Mouse (Mus musculus): Measurements from ENCODE around the gene Gm20388. TPM values are rescaled to one million over a fixed set of nuclear protein-coding genes. Genes with fewer than 3 reads are reported as not detected.
"Not testable (repeated sequence)": the region's sequence is repeated elsewhere in the genome, so short reads cannot be mapped to it uniquely, and the experiment has no call there.

Gm20388 gene
- polyA plus RNA-seq, 1 experiment from 2014 or later = 1.4 TPM

GRCm38 (mm10) chr8:124176133-124176532 is 4265.5 kb downstream of the Gm20388 start:
- Histone ChIP-seq H3K36me3 (ENCODE audit: control insufficient read depth, insufficient read depth) (no peaks in the 10 kb centered on the region), H3K9ac (ENCODE audit: low read depth, low read length) (no peak overlapping the region), H3K4me1 (ENCODE audit: control insufficient read depth, low read depth, low read length) (no peaks in the 10 kb centered on the region), H3K27me3 (ENCODE audit: control insufficient read depth, insufficient read depth, low read depth, low read length) (no peaks in the 10 kb centered on the region), H3K4me3 (ENCODE audit: low read depth, low read length) (no peak overlapping the region), H3K27ac (ENCODE audit: low read length) (no peak overlapping the region), H3K4me2 (ENCODE audit: low read depth, low read length) (no peak overlapping the region), H3K9me3 (replicated peaks; ENCODE audit: control insufficient read depth, low read length) (no peaks in the 10 kb centered on the region)
- ATAC-seq (ENCODE audit: low read depth) = no peak
- WGBS (ENCODE audit: insufficient replicate concordance) = 77% methylated on average over 6 of the region's 6 CpGs

- H3K4me3 ChIP-seq (ENCODE audit: low read depth, low read length); H3K27ac ChIP-seq (ENCODE audit: low read length): not testable (repeated sequence)
- WGBS (ENCODE audit: insufficient replicate concordance) = 46% methylated on average over 1 of the region's 1 CpGs
Observed at GRCm38 (mm10) chr8:124177092-124177491, 4266.5 kb downstream of the Gm20388 start.

GRCm38 (mm10) chr8:124180681-124181445 is 4270.2 kb downstream of the Gm20388 start:
- H3K4me2 ChIP-seq (ENCODE audit: low read depth, low read length) = no peak overlapping the region
- WGBS (ENCODE audit: insufficient replicate concordance) = 59% methylated on average over 5 of the region's 5 CpGs
- no peak for ATAC-seq (ENCODE audit: low read depth)
- H3K4me1 ChIP-seq (ENCODE audit: control insufficient read depth, low read depth, low read length) = no peaks in the 10 kb centered on the region
- no peaks in the 10 kb centered on the region for H3K27me3 ChIP-seq (ENCODE audit: control insufficient read depth, insufficient read depth, low read depth, low read length)
- no peak overlapping the region for H3K4me3 ChIP-seq (ENCODE audit: low read depth, low read length)
- H3K9me3 ChIP-seq (replicated peaks; ENCODE audit: control insufficient read depth, low read length) = no peaks in the 10 kb centered on the region
- no peak overlapping the region for H3K27ac ChIP-seq (ENCODE audit: low read length)
- no peak overlapping the region for H3K9ac ChIP-seq (ENCODE audit: low read depth, low read length)
- H3K36me3 ChIP-seq (ENCODE audit: control insufficient read depth, insufficient read depth) = no peaks in the 10 kb centered on the region

More at GRCm38 (mm10) chr8:124177092-124177491, 4266.5 kb downstream of the Gm20388 start:
- not testable (repeated sequence) for ATAC-seq (ENCODE audit: low read depth); H3K9ac ChIP-seq (ENCODE audit: low read depth, low read length); H3K4me1 ChIP-seq (ENCODE audit: control insufficient read depth, low read depth, low read length); H3K36me3 ChIP-seq (ENCODE audit: control insufficient read depth, insufficient read depth); H3K4me2 ChIP-seq (ENCODE audit: low read depth, low read length); H3K27me3 ChIP-seq (ENCODE audit: control insufficient read depth, insufficient read depth, low read depth, low read length); H3K9me3 ChIP-seq (replicated peaks; ENCODE audit: control insufficient read depth, low read length)

DNA sequence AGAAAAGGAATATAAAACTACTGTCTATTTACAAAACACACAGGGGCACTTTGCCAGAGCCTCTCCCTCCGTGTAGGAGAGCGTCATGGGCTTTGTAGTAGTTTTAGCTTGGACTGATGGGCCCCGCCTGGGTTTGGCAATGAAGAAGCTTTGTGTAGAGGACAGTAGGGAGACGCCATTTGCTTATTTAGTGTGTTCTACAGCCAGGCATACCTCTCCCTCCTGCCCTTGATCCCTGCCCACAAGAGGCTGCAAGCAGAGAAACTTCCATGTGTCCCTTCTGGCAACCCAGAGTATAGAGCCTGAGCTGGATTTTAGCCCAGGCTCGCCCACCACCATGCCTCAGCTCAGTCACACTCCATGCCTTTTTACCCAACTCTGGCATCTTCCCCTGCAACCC is 4271.1 kb downstream of the Gm20388 start:
- Histone ChIP-seq H3K27ac (ENCODE audit: low read length) (no peak overlapping the region), H3K4me1 (ENCODE audit: control insufficient read depth, low read depth, low read length) (no peaks in the 10 kb centered on the region), H3K36me3 (ENCODE audit: control insufficient read depth, insufficient read depth) (no peaks in the 10 kb centered on the region), H3K27me3 (ENCODE audit: control insufficient read depth, insufficient read depth, low read depth, low read length) (no peaks in the 10 kb centered on the region), H3K4me3 (ENCODE audit: low read depth, low read length) (no peak overlapping the region), H3K4me2 (ENCODE audit: low read depth, low read length) (no peak overlapping the region), H3K9ac (ENCODE audit: low read depth, low read length) (no peak overlapping the region), H3K9me3 (replicated peaks; ENCODE audit: control insufficient read depth, low read length) (no peaks in the 10 kb centered on the region)
- 74% methylated on average over 5 of the region's 5 CpGs for WGBS (ENCODE audit: insufficient replicate concordance)
- ATAC-seq (ENCODE audit: low read depth) = no peak

- H3K27ac ChIP-seq (ENCODE audit: low read length) = no peak overlapping the region
- ATAC-seq (ENCODE audit: low read depth) = no peak
Observed at GRCm38 (mm10) chr8:124182224-124182623, 4271.6 kb downstream of the Gm20388 start.

DNA sequence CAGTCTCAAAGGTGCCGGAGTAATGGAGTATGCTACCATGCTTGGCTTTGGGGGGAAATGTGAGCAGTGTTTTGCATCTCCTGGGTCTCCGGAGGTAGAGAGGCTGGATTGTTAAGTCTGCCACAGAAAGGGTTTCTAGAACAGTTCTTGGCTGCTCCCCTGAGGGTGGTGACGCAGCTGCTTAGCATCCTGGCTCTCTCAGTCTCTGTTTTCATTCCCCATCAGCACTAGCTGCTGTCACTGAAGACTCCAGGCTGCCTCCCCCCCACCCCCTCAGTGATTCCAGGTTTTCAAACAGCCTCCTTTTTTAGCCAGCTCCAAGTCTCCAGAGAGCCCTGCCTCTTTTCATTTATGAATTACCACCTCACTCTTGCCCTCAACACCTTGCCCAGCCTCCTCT is 4273.4 kb downstream of the Gm20388 start:
- H3K27me3 ChIP-seq (ENCODE audit: control insufficient read depth, insufficient read depth, low read depth, low read length) = no peaks in the 10 kb centered on the region
- no peak overlapping the region for H3K27ac ChIP-seq (ENCODE audit: low read length)
- no peaks in the 10 kb centered on the region for H3K36me3 ChIP-seq (ENCODE audit: control insufficient read depth, insufficient read depth)
- no peak overlapping the region for H3K4me3 ChIP-seq (ENCODE audit: low read depth, low read length)
- WGBS (ENCODE audit: insufficient replicate concordance) = 60% methylated on average over 3 of the region's 3 CpGs
- no peak overlapping the region for H3K4me2 ChIP-seq (ENCODE audit: low read depth, low read length)
- no peak overlapping the region for H3K9ac ChIP-seq (ENCODE audit: low read depth, low read length)
- H3K4me1 ChIP-seq (ENCODE audit: control insufficient read depth, low read depth, low read length) = no peaks in the 10 kb centered on the region
- ATAC-seq (ENCODE audit: low read depth) = no peak
- no peaks in the 10 kb centered on the region for H3K9me3 ChIP-seq (replicated peaks; ENCODE audit: control insufficient read depth, low read length)

More at GRCm38 (mm10) chr8:124182224-124182623, 4271.6 kb downstream of the Gm20388 start:
- Histone ChIP-seq H3K36me3 (ENCODE audit: control insufficient read depth, insufficient read depth) (no peaks in the 10 kb centered on the region), H3K4me2 (ENCODE audit: low read depth, low read length) (no peak overlapping the region), H3K4me3 (ENCODE audit: low read depth, low read length) (no peak overlapping the region), H3K4me1 (ENCODE audit: control insufficient read depth, low read depth, low read length) (no peaks in the 10 kb centered on the region), H3K9me3 (replicated peaks; ENCODE audit: control insufficient read depth, low read length) (no peaks in the 10 kb centered on the region), H3K27me3 (ENCODE audit: control insufficient read depth, insufficient read depth, low read depth, low read length) (no peaks in the 10 kb centered on the region), H3K9ac (ENCODE audit: low read depth, low read length) (no peak overlapping the region)
- WGBS (ENCODE audit: insufficient replicate concordance) = 59% methylated on average over 13 of the region's 13 CpGs

- Histone ChIP-seq H3K4me2 (ENCODE audit: low read depth, low read length) (no peak overlapping the region), H3K9me3 (replicated peaks; ENCODE audit: control insufficient read depth, low read length) (no peaks in the 10 kb centered on the region), H3K27ac (ENCODE audit: low read length) (no peak overlapping the region), H3K4me1 (ENCODE audit: control insufficient read depth, low read depth, low read length) (no peaks in the 10 kb centered on the region), H3K36me3 (ENCODE audit: control insufficient read depth, insufficient read depth) (no peaks in the 10 kb centered on the region), H3K27me3 (ENCODE audit: control insufficient read depth, insufficient read depth, low read depth, low read length) (no peaks in the 10 kb centered on the region), H3K9ac (ENCODE audit: low read depth, low read length) (no peak overlapping the region), H3K4me3 (ENCODE audit: low read depth, low read length) (no peak overlapping the region)
- ATAC-seq (ENCODE audit: low read depth) = no peak
- WGBS (ENCODE audit: insufficient replicate concordance) = 78% methylated on average over 2 of the region's 2 CpGs
Observed at GRCm38 (mm10) chr8:124184507-124184906, 4273.9 kb downstream of the Gm20388 start.

DNA sequence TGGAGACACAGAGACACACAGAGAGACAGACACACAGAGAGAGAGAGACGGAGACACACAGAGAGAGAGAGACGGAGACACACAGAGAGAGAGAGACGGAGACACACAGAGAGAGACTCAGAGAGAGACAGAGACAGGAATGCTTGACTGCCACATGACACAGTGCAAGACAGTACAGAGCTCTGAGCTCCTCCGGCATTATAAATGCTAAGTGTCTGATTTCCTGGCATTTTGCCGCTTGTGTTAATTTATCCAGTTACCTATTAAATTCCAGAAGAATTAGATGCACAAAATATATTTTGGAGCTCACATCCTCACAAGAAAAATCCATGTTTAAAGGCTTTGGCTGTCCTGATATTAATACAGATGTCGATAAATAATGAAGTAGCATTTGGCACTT is 4274.4 kb downstream of the Gm20388 start:
- no peak overlapping the region for H3K4me2 ChIP-seq (ENCODE audit: low read depth, low read length)
- H3K27ac ChIP-seq (ENCODE audit: low read length) = no peak overlapping the region
- ATAC-seq (ENCODE audit: low read depth) = no peak
- no peaks in the 10 kb centered on the region for H3K4me1 ChIP-seq (ENCODE audit: control insufficient read depth, low read depth, low read length)
- 76% methylated on average over 6 of the region's 6 CpGs for WGBS (ENCODE audit: insufficient replicate concordance)
- no peaks in the 10 kb centered on the region for H3K27me3 ChIP-seq (ENCODE audit: control insufficient read depth, insufficient read depth, low read depth, low read length)
- H3K36me3 ChIP-seq (ENCODE audit: control insufficient read depth, insufficient read depth) = no peaks in the 10 kb centered on the region
- H3K9me3 ChIP-seq (replicated peaks; ENCODE audit: control insufficient read depth, low read length) = no peaks in the 10 kb centered on the region
- H3K9ac ChIP-seq (ENCODE audit: low read depth, low read length) = no peak overlapping the region
- H3K4me3 ChIP-seq (ENCODE audit: low read depth, low read length) = no peak overlapping the region

DNA sequence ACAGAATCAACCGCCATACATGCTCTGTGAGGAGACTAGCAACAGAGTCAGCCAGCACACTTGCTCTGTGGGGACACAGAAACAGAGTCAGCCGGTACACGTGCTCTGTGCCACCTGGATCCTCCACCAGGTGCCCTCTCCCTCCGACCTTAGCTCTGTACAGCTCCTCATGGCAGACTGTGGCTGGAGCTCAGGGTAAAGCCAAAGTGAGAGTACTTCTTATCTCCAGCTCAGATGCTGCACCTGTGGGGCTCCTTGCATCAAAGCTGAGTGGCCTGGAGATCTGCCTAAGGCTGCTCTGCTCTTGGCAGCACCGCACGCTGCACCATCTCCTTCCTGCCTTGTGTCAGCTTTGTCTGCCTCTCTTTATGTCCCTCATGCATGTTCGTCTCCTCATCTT is 4279.7 kb downstream of the Gm20388 start:
- Histone ChIP-seq H3K9ac (ENCODE audit: low read depth, low read length) (no peak overlapping the region), H3K36me3 (ENCODE audit: control insufficient read depth, insufficient read depth) (no peaks in the 10 kb centered on the region), H3K27ac (ENCODE audit: low read length) (no peak overlapping the region), H3K9me3 (replicated peaks; ENCODE audit: control insufficient read depth, low read length) (no peaks in the 10 kb centered on the region), H3K4me1 (ENCODE audit: control insufficient read depth, low read depth, low read length) (no peaks in the 10 kb centered on the region), H3K27me3 (ENCODE audit: control insufficient read depth, insufficient read depth, low read depth, low read length) (no peaks in the 10 kb centered on the region), H3K4me3 (ENCODE audit: low read depth, low read length) (no peak overlapping the region), H3K4me2 (ENCODE audit: low read depth, low read length) (no peak overlapping the region)
- WGBS (ENCODE audit: insufficient replicate concordance) = 57% methylated on average over 7 of the region's 7 CpGs
- ATAC-seq (ENCODE audit: low read depth) = no peak

Data from liver, embryonic 16.5 days (tissue).